Mouse (Mus musculus): Measurements from ENCODE around the gene Csnk1g2. TPM values are rescaled to one million over a fixed set of nuclear protein-coding genes. Genes with fewer than 3 reads are reported as not detected.
"Not testable (repeated sequence)": the region's sequence is repeated elsewhere in the genome, so short reads cannot be mapped to it uniquely, and the experiment has no call there.

Csnk1g2 gene
- total RNA-seq, 2 experiments from 2014 or later: 208 to 256 TPM

GRCm38 (mm10) chr10:80619465-80620244, 3.0 kb upstream of the Csnk1g2 start:
- no peak for DNase-seq (ENCODE audit: low spot score in 2 of 2)
- intact Hi-C loops (cut with DNase I): no loop called here

DNA sequence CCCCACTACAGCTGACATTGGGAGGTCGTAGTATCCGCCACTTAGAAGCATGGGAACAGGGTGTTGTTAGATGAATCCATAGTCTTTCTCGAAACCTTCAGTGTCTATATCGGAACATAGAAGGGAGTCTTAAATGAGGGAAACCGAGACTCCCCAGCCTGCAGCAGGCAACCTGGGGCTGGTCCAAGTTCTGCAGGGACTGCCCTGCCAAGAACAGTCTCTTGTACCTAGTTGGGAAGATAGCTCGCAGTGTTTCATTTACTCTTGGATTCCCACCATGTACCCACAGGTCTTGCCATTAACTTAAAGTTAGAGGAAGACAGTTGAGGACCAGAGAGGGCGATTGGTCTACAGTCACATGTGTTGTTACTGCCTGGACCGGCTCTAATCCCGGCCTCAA, 2.3 kb upstream of the Csnk1g2 start:
- no peak for DNase-seq (ENCODE audit: low spot score in 2 of 2)
- intact Hi-C loops (cut with DNase I): no loop called here

DNA sequence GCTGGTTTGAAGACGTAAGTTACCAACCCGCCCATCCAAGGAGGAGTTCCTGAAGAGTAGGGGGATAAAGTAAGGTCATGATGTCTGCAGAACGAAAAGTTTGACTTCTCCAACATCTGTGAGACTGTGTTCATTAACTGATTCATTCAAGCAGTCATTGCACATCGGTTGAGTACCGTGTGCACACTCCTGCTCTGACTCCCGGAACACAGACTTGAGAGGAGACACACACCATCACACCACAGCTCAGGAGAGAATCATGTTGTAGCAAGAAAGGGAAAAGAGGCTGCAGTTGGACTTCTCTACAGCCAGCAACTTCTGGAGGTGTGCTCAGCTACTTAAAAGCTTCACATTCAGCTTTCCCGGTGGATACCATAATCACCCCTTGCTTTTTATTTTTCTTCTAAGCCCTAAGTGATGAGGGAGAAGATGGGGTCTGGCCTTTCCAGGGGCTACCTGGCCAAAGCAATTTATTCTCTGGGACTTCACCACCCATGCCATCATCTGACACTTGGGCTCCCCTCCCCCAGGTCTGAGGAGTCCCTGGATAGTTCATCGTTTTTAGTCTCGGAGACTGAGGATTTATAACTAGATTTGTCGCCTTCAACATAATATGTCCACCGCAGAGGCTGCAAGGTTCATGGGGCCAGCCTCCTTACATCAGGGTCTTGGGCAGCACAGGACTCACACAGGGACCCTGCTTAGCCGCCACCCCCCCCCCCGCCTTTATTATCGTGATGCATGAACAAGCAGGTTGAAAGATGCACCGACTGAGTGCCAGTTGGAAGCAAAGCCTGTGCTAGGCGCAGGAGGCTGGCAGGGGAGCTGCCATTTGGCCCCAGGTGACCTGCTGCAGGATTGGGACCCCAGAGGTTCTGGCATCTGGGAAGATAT, 1.6 kb upstream of the Csnk1g2 start:
- DNase-seq (ENCODE audit: low spot score in 2 of 2): no peak
- intact Hi-C loops (cut with DNase I): no loop called here

DNA sequence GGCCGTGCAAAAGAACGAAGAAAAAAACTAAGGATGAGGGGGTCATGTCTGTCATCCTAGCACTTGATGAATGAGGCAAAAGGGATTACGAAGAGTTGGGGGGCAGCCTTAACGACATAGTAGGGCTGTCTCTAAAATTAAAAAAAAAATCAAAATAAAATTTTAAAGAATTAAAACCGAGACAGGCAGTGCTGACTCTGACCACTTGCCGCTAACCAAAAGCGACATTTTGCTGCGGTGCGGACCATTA, 1.0 kb upstream of the Csnk1g2 start:
- intact Hi-C loops (cut with DNase I): no loop called here
- no peak for DNase-seq (ENCODE audit: low spot score in 2 of 2)

- peak; percentile 99 to 100 for DNase-seq (ENCODE audit: low spot score in 2 of 2)
- intact Hi-C loops (cut with DNase I): loop anchor here (2.0 kb wide), 3 partner anchors 35 to 55 kb away; partner anchors contain the start of genes Btbd2 and Klf16
Observed at GRCm38 (mm10) chr10:80621940-80622660, 538 bp upstream of the Csnk1g2 start.

- intact Hi-C loops (cut with DNase I): loop anchor here (2.0 kb wide), 3 partner anchors 33 to 53 kb away; partner anchors contain the start of genes Btbd2 and Klf16
- DNase-seq (ENCODE audit: low spot score in 2 of 2): peak in 1 of 2 experiments; percentile 38
Observed at GRCm38 (mm10) chr10:80623457-80624191, 986 bp downstream of the Csnk1g2 start.

GRCm38 (mm10) chr10:80625764-80626163, 3.1 kb downstream of the Csnk1g2 start:
- intact Hi-C loops (cut with DNase I): no loop called here
- DNase-seq (ENCODE audit: low spot score in 2 of 2): no peak

DNA sequence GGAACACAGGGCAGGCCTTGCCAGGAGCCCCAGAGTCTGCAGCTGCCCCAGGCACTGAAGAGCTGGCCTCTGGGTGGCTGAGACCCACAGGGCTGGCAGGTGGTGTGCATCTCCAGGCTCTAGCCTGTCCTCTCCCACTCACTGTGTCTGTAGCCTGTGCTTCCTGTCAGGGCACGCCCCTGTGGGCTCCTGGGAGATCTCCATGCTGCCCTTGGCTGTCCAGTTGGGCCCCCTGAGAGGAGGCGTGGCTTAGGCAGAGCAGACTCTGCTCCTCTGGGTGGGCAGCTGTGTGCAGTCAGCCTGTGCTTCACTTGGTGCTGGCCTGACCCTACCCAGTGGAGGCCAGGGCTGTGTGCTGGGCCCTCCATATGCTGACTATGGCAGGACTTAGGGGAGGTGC, 5.0 kb downstream of the Csnk1g2 start:
- intact Hi-C loops (cut with DNase I): no loop called here
- DNase-seq (ENCODE audit: low spot score in 2 of 2): no peak

GRCm38 (mm10) chr10:80628925-80629324, 6.3 kb downstream of the Csnk1g2 start:
- DNase-seq (ENCODE audit: low spot score in 2 of 2): no peak
- intact Hi-C loops (cut with DNase I): no loop called here

DNA sequence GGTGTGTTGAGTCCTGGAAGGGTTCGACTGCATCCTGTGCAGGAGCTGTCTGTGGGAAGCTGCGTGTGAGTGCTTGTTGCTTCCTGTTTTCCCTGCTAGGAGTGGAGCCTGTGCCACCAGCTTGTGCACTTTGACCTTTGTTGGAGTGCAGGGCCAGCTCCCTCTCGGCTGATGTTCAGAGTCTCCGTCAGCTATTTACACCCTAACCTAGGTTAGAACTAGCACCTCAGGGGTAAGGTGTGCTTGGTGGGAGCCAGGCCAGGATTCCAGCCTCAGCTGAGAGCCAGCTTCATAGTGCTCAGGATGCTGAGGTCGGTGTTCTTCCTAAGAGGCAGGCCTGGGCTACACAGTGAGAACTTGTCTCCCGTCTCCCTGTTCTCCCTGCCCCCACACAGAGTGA, 12.7 kb downstream of the Csnk1g2 start:
- intact Hi-C loops (cut with DNase I): no loop called here
- DNase-seq (ENCODE audit: low spot score in 2 of 2): no peak

DNA sequence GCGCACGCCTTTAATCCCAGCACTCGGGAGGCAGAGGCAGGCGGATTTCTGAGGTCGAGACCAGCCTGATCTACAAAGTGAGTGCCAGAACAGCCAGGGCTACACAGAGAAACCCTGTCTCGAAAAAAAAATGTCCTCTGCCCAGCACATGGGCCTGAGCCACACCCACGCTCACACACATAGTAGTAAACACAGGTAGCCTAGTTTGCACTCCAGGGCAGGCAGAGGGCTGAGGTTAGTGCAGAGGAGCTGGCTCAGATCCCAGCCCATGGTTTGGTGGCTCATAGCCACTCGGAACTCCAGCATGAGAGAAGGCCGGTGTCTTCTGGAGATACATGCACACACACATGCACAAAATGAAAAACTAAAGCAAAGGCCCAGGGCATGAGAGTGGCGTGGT, 24.3 kb downstream of the Csnk1g2 start:
- intact Hi-C loops (cut with DNase I): no loop called here

GRCm38 (mm10) chr10:80649910-80650309, 27.3 kb downstream of the Csnk1g2 start:
- intact Hi-C loops (cut with DNase I); DNase-seq (ENCODE audit: low spot score in 2 of 2): not testable (repeated sequence)

More for the DNA sequence above, 24.3 kb downstream of the Csnk1g2 start:
- DNase-seq (ENCODE audit: low spot score in 2 of 2): no peak

DNA sequence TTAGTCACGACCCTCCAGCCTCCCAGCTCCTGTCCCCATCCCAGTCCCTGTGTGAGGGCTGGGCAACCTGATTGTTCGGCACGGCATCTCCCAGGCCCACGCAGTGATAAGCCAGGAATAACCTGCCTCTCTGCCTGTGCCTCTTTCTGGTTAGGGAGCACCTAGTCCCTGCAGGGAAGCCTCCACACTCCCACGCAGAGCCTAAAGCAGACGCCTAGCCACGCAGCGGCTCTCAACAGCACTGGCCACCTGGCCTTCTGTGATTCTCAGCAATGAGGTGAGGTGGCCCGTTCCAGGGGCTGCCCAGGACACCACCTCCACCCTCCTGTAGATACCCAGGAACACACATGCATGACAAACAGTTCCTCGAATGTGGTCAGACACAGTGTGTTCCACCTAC, 27.8 kb downstream of the Csnk1g2 start:
- intact Hi-C loops (cut with DNase I): no loop called here

DNA sequence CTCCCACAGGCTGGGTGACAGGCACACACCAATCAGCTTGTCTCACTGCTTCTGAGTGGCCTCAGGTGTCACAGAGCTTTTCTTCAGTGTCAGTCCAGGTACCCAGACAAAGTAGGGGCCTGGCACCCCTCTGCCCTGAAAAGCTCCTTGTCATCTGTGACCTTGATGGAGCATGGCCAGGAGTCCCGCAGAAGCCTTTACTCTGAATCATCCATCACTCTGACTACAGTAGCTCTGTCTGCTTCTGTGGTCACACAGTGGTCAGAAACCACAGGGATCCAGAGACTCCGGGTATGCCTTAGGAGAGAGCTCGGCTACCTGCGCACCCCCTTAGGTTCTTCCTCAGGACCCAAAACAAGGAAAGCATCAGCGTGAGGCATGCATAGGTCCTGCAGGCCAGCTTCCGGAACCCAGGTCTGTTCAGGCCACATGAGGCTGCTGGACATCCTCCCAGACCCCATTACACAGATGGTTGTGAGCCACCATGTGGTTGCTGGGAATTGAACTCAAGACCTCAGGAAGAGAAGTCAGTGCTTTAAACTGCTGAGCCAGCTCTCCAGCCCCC, 30.6 kb downstream of the Csnk1g2 start:
- intact Hi-C loops (cut with DNase I): no loop called here
- no peak for DNase-seq (ENCODE audit: low spot score in 2 of 2)

More for the DNA sequence above, 27.8 kb downstream of the Csnk1g2 start:
- peak; percentile 44 to 49 for DNase-seq (ENCODE audit: low spot score in 2 of 2)

GRCm38 (mm10) chr10:80654866-80655265, 32.2 kb downstream of the Csnk1g2 start:
- intact Hi-C loops (cut with DNase I): loop anchor here (5.0 kb wide), 1 partner anchor 47 kb away; the partner anchor contains the start of genes Izumo4 and Mob3a
- DNase-seq (ENCODE audit: low spot score in 2 of 2): no peak

- no peak for DNase-seq (ENCODE audit: low spot score in 2 of 2)
- intact Hi-C loops (cut with DNase I): loop anchor here (2.0 to 5.0 kb wide), 3 partner anchors 21 to 47 kb away; partner anchors contain the start of genes Csnk1g2, Izumo4 and Mob3a
Observed at GRCm38 (mm10) chr10:80655406-80656129, 32.9 kb downstream of the Csnk1g2 start.

- intact Hi-C loops (cut with DNase I): loop anchor here (2.0 to 5.0 kb wide), 3 partner anchors 21 to 46 kb away; partner anchors contain the start of genes Csnk1g2, Izumo4 and Mob3a
- DNase-seq (ENCODE audit: low spot score in 2 of 2): peak; percentile 90 to 91
Observed at GRCm38 (mm10) chr10:80656130-80656862, 33.7 kb downstream of the Csnk1g2 start.
